In the genomic region with DNA sequence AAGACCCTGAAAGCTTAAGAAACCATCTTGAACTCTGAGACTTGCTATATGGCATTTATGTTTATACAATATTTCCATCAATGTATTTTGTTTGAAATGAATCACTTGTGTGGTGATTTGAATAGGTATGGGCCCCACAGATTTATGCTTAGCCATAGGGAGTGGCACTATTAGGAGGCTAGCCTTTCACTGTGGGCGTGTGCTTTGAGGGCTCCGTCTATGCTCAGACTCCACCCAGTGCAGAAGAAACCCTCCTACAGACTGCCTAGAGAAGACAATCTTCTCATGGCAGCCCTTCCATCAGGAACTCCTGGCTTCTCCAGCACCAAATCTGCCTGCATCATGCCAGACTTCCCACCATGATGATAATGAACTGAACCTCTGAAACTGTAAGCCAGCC, we compare ENCODE assay signal across 30 mouse cellular contexts. TPM values are rescaled to one million over a fixed set of nuclear protein-coding genes. Genes with fewer than 3 reads are reported as not detected.
DNase-seq lines count a peak whose midpoint lies in the region; ATAC-seq and TF ChIP-seq lines count a peak whose summit lies in the region.
"Had no signal": no experiment of that assay in that cellular context is flagged by ENCODE, and none has a peak within 500 bp of the region (broad histone marks: within the 10 kb centered on the region; RNA-seq: fewer than 3 reads in every experiment).

No protein-coding gene starts in this region.

- 59% methylated on average over 2 of the region's 2 CpGs for WGBS in liver, postnatal 0 days (ENCODE audit: insufficient replicate concordance)

- peaks cover 58% of the 10 kb centered on the region for H3K36me3 ChIP-seq in liver, postnatal 0 days (replicated peaks; ENCODE audit: insufficient read depth, low read length)

- no peak for TF ChIP-seq EP300 in liver, postnatal 0 days (IDR thresholded peaks at IDR 0.05; ENCODE audit: low read depth)

- peak; percentile 13 for DNase-seq in liver
- DNase-seq in liver, postnatal 0 days = no peak
- peak; percentile 33 for DNase-seq in R1 (ENCODE audit: low read depth, low spot score)
- no peak for DNase-seq in cerebellum, postnatal 36 days
- no peak for DNase-seq in cerebellum, adult 11 months
- DNase-seq: adrenal gland, adult 8-10 months; adrenal gland, postnatal 25 days; B cell, adult 2 months; cerebellum, adult 18-20 months; cerebellum, adult 9-10 months; cerebellum, postnatal 14 days; gastrocnemius, postnatal 25 days; heart, adult 2 months; heart, postnatal 14 days had no signal

- no peak overlapping the region for H3K4me2 ChIP-seq in liver, postnatal 0 days (ENCODE audit: low read depth, low read length)
- H3K4me2 ChIP-seq: embryonic facial prominence, embryonic 12.5 days; embryonic facial prominence, embryonic 15.5 days; forebrain, embryonic 12.5 days; forebrain, embryonic 15.5 days; heart, embryonic 13.5 days; hindbrain, embryonic 12.5 days; intestine, embryonic 15.5 days had no signal

- no peak overlapping the region for H3K4me3 ChIP-seq in liver, postnatal 0 days (ENCODE audit: low read depth, low read length)
- H3K4me3 ChIP-seq: embryonic facial prominence, embryonic 12.5 days; embryonic facial prominence, embryonic 15.5 days; erythroblast, embryonic 14.5 days; forebrain, embryonic 12.5 days; forebrain, embryonic 15.5 days; heart, adult 2 months; heart, embryonic 10.5 days; heart, embryonic 13.5 days; hindbrain, embryonic 12.5 days; intestine, embryonic 15.5 days had no signal

- no peaks in the 10 kb centered on the region for H3K27me3 ChIP-seq in liver, postnatal 0 days (ENCODE audit: insufficient read depth, low read length)
- H3K27me3 ChIP-seq: CH12.LX; embryonic facial prominence, embryonic 12.5 days; embryonic facial prominence, embryonic 15.5 days; forebrain, embryonic 12.5 days; forebrain, embryonic 15.5 days; heart, embryonic 13.5 days; hindbrain, embryonic 12.5 days; intestine, embryonic 15.5 days had no signal

- H3K27ac ChIP-seq in liver, postnatal 0 days (ENCODE audit: low read depth) = no peak overlapping the region
- H3K27ac ChIP-seq: embryonic facial prominence, embryonic 12.5 days; embryonic facial prominence, embryonic 15.5 days; forebrain, embryonic 12.5 days; forebrain, embryonic 15.5 days; heart, adult 2 months; heart, embryonic 10.5 days; heart, embryonic 13.5 days; hindbrain, embryonic 12.5 days; intestine, embryonic 15.5 days had no signal

- no peak for TF ChIP-seq CTCF in liver, postnatal 0 days (IDR thresholded peaks at IDR 0.05; ENCODE audit: low read depth)

- no peak overlapping the region for H3K9ac ChIP-seq in liver, postnatal 0 days (replicated peaks)
- H3K9ac ChIP-seq: embryonic facial prominence, embryonic 12.5 days; embryonic facial prominence, embryonic 15.5 days; forebrain, embryonic 12.5 days; forebrain, embryonic 15.5 days; heart, embryonic 13.5 days; hindbrain, embryonic 12.5 days; intestine, embryonic 15.5 days had no signal

- H3K4me1 ChIP-seq in liver, postnatal 0 days (ENCODE audit: insufficient read depth) = no peaks in the 10 kb centered on the region
- H3K4me1 ChIP-seq: embryonic facial prominence, embryonic 12.5 days; embryonic facial prominence, embryonic 15.5 days; forebrain, embryonic 12.5 days; forebrain, embryonic 15.5 days; heart, embryonic 10.5 days; hindbrain, embryonic 12.5 days; intestine, embryonic 15.5 days had no signal

- H3K9me3 ChIP-seq in liver, postnatal 0 days (ENCODE audit: low read length) = no peaks in the 10 kb centered on the region
- H3K9me3 ChIP-seq: embryonic facial prominence, embryonic 12.5 days; embryonic facial prominence, embryonic 15.5 days; forebrain, embryonic 12.5 days; forebrain, embryonic 15.5 days; heart, embryonic 10.5 days; heart, embryonic 13.5 days; hindbrain, embryonic 12.5 days; intestine, embryonic 15.5 days had no signal

- no peak for ATAC-seq in liver, postnatal 0 days
- ATAC-seq in megakaryocyte-erythroid progenitor cell, adult 5-6 weeks (replicated peaks; ENCODE audit: low FRiP score, low TSS enrichment, poor library complexity, severe bottlenecking) = 0 out of 2 replicates have a peak, but pooled peaks have one; percentile 37
- ATAC-seq: activated CD4-positive, CD25-positive, alpha-beta regulatory T cell, adult 4 months; forebrain, embryonic 15.5 days; hindbrain, embryonic 16.5 days; intestine, embryonic 15.5 days had no signal

RNA-seq across cellular contexts. Expression of a gene that starts 8.0 kb away (rescaled TPM):
- 352 and 364 TPM in 2 replicates for polyA plus RNA-seq in liver, postnatal 0 days (2015; fragmentation: Nextera tagmentation; extraction: Ambion mirVana)
- 1,764 and 1,902 TPM in 2 replicates for total RNA-seq in megakaryocyte-erythroid progenitor cell, adult 5-6 weeks (2014; fragmentation: Nextera tagmentation)
- 3,394 and 4,141 TPM in 2 replicates for total RNA-seq in megakaryocyte-erythroid progenitor cell, adult 5-6 weeks (2017)

RNA-seq across cellular contexts. Expression of a gene that starts 8.0 kb away (rescaled TPM):
- 88.8 and 102 TPM in 2 replicates for polyA plus RNA-seq in liver, postnatal 0 days (2015; fragmentation: Nextera tagmentation; extraction: Ambion mirVana)
- total RNA-seq in megakaryocyte-erythroid progenitor cell, adult 5-6 weeks (2014; fragmentation: Nextera tagmentation) = 147 and 151 TPM in 2 replicates
- 242 and 260 TPM in 2 replicates for total RNA-seq in megakaryocyte-erythroid progenitor cell, adult 5-6 weeks (2017)

RNA-seq across cellular contexts. Expression of a gene that starts 45.7 kb away (rescaled TPM):
- polyA plus RNA-seq in liver, postnatal 0 days (2015; fragmentation: Nextera tagmentation; extraction: Ambion mirVana) = 0.05 TPM in 1 of 2 replicates, not detected in the other
- total RNA-seq in megakaryocyte-erythroid progenitor cell, adult 5-6 weeks (2014; fragmentation: Nextera tagmentation) = not detected in 2 replicates
- not detected in 2 replicates for total RNA-seq in megakaryocyte-erythroid progenitor cell, adult 5-6 weeks (2017)
- total RNA-seq: adrenal gland, postnatal 25 days; CH12.LX; common myeloid progenitor, adult 5-6 weeks; hematopoietic stem cell, adult 5-6 weeks; MEL had no signal
- polyA plus RNA-seq: erythroblast, embryonic 14.5 days had no signal

RNA-seq across cellular contexts. Expression of a gene that starts 54.2 kb away (rescaled TPM):
- polyA plus RNA-seq in liver, postnatal 0 days (2015; fragmentation: Nextera tagmentation; extraction: Ambion mirVana) = 2.3 and 2.8 TPM in 2 replicates
- 32.7 and 63.0 TPM in 2 replicates for total RNA-seq in megakaryocyte-erythroid progenitor cell, adult 5-6 weeks (2014; fragmentation: Nextera tagmentation)
- 13.7 and 16.5 TPM in 2 replicates for total RNA-seq in megakaryocyte-erythroid progenitor cell, adult 5-6 weeks (2017)

Comparison
In these comparisons a context has a peak if more than half of its experiments do, and no peak if none do; other contexts are left out.
1. DNase-seq: peak in liver (single experiment) and R1 (single experiment); none in liver, postnatal 0 days (single experiment), cerebellum, postnatal 36 days (0 of 2) and cerebellum, adult 11 months (single experiment).